Mouse (Mus musculus) spleen, postnatal 10 days (tissue): ENCODE results near the gene Gucy2d.
A peak's percentile ranks its signal among the peaks of the same experiment; 100 is the strongest.

Source experiments
- DNase-seq, 2 experiments: peaks; one replicate each; pipeline ENCODE4 v3.0.0; 2021 to 2022; ENCODE audit warnings: low spot score in 2 of 2

Gene Gucy2d

GRCm38 (mm10) chr7:98439956-98440466 is at the start of gene Gucy2d:
TSS of gene Gucy2d (plus strand) at chr7:98440416.
- DNase-seq: no peak

- no peak for DNase-seq
Measured at GRCm38 (mm10) chr7:98390486-98390885, 49.7 kb upstream of the Gucy2d start.

GRCm38 (mm10) chr7:98391351-98391936 is 48.8 kb upstream of the Gucy2d start:
- DNase-seq: no peak

GRCm38 (mm10) chr7:98392466-98393201 is 47.6 kb upstream of the Gucy2d start:
- DNase-seq: no peak

- no peak for DNase-seq
Measured at GRCm38 (mm10) chr7:98402582-98403574, 37.3 kb upstream of the Gucy2d start.

- DNase-seq: no peak
Measured at GRCm38 (mm10) chr7:98403996-98404395, 36.2 kb upstream of the Gucy2d start.

GRCm38 (mm10) chr7:98407615-98408014 is 32.6 kb upstream of the Gucy2d start:
- no peak for DNase-seq

- no peak for DNase-seq
Measured at GRCm38 (mm10) chr7:98413115-98413514, 27.1 kb upstream of the Gucy2d start.

GRCm38 (mm10) chr7:98415550-98415949 is 24.7 kb upstream of the Gucy2d start:
- DNase-seq: no peak

GRCm38 (mm10) chr7:98416020-98416419 is 24.2 kb upstream of the Gucy2d start:
- DNase-seq: no peak

GRCm38 (mm10) chr7:98418031-98418805 is 22.0 kb upstream of the Gucy2d start:
- DNase-seq: no peak

- no peak for DNase-seq
Measured at GRCm38 (mm10) chr7:98419366-98419765, 20.9 kb upstream of the Gucy2d start.

- DNase-seq: no peak
Measured at GRCm38 (mm10) chr7:98423546-98423945, 16.7 kb upstream of the Gucy2d start.

GRCm38 (mm10) chr7:98424396-98424795 is 15.8 kb upstream of the Gucy2d start:
- DNase-seq: no peak

- no peak for DNase-seq
Measured at GRCm38 (mm10) chr7:98425551-98425950, 14.7 kb upstream of the Gucy2d start.

- DNase-seq: no peak
Measured at GRCm38 (mm10) chr7:98426641-98427040, 13.6 kb upstream of the Gucy2d start.

- DNase-seq: no peak
Measured at GRCm38 (mm10) chr7:98427115-98427835, 12.9 kb upstream of the Gucy2d start.

GRCm38 (mm10) chr7:98429579-98429978 is 10.6 kb upstream of the Gucy2d start:
- DNase-seq: no peak

GRCm38 (mm10) chr7:98430785-98431184 is 9.4 kb upstream of the Gucy2d start:
- peak in 1 of 2 experiments; percentile 61 for DNase-seq

GRCm38 (mm10) chr7:98437629-98438028 is 2.6 kb upstream of the Gucy2d start:
- peak; percentile 18 to 61 for DNase-seq

- DNase-seq: no peak
Measured at GRCm38 (mm10) chr7:98446873-98447272, 6.7 kb downstream of the Gucy2d start.
